Mouse (Mus musculus) embryonic fibroblast, embryonic 13.5 days (primary cell): ENCODE measurements at regions not wholly inside any gene's neighbourhood (a gene's known extent, or its start where the extent isn't known, plus 50 kb on each side); places are given as distances from the start of the nearest gene placed in this dataset.

Source experiments
- CTCF ChIP-seq: IDR thresholded peaks from 2 replicates; pipeline ENCODE4 v1.5.1; 2011; ENCODE audit warnings: mild to moderate bottlenecking, control low read depth, low read length, moderate library complexity, borderline replicate concordance; ENCODE audit not compliant: insufficient read depth
- POLR2A ChIP-seq: IDR thresholded peaks from 2 replicates; pipeline ENCODE4 v1.6.1; 2011; ENCODE audit warnings: low read depth, mild to moderate bottlenecking, control low read depth, low read length, moderate library complexity

DNA sequence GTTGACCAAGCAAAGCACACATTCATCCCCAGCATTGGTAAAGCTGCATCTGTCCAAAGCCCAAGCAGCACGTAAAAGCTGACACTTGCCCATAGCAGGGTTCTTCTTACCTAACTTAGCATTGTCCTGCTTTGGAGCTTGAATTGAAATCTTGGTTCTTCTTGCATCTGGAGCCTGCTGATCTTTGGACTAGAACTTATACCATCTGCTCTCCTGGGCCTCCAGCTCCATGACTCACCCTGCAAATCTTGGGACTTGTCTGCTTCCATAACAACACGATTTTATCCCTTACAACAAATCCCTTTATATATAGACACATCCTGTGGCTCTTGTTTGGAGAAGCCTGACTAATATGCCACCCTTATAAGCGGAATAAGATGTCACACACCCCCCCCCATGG lies 74.1 kb upstream of the Slc22a23 start:
- no peak for TF ChIP-seq CTCF
- no peak for TF ChIP-seq POLR2A
